Mouse (Mus musculus): ENCODE data around the gene Fndc3c1. TPM values are rescaled to one million over a fixed set of nuclear protein-coding genes. Genes with fewer than 3 reads are reported as not detected.

The Fndc3c1 gene
- polyA plus RNA-seq (2015; fragmentation: Nextera tagmentation; extraction: Ambion mirVana) = not detected in 2 replicates

GRCm38 (mm10) chrX:106485101-106485651, at the start of gene Fndc3c1:
TSS of gene Fndc3c1 (minus strand) at chrX:106485401.

Other genes starting within 250 kb of the Fndc3c1 start
- not detected in 2 replicates for gene Fnd3c2, start 230.0 kb downstream of the Fndc3c1 start, polyA plus RNA-seq (2015; fragmentation: Nextera tagmentation; extraction: Ambion mirVana)
- 0.08 TPM in 1 of 2 replicates, not detected in the other for gene Gm5127, start 97.8 kb upstream of the Fndc3c1 start, polyA plus RNA-seq (2015; fragmentation: Nextera tagmentation; extraction: Ambion mirVana)
- 2.0 and 3.0 TPM in 2 replicates for gene Cysltr1, start 118.3 kb upstream of the Fndc3c1 start, polyA plus RNA-seq (2015; fragmentation: Nextera tagmentation; extraction: Ambion mirVana)

All from spleen, postnatal 0 days (tissue).